Mouse (Mus musculus) E14TG2a.4 (cell line): ENCODE results near the gene Phxr2.

Experiments
- CTCF ChIP-seq: conservative IDR thresholded peaks from 2 replicates; pipeline ENCODE4 v1.5.1; 2014; ENCODE audit warnings: low read length
- NANOG ChIP-seq: IDR thresholded peaks from 2 replicates; pipeline ENCODE4 v1.6.1; 2014; ENCODE audit warnings: borderline replicate concordance, low read length, mixed read lengths

- TF ChIP-seq CTCF = no peak
- TF ChIP-seq NANOG = no peak
Measured at GRCm38 (mm10) chr10:99154635-99155034, 28.5 kb upstream of the Phxr2 start.
